Mouse (Mus musculus) telencephalon, adult 2 months (tissue): ENCODE data around the gene Vrk2.

Experiments
- DNase-seq: peaks from one replicate; pipeline ENCODE4 v3.0.0-alpha.2; 2011; ENCODE audit warnings: low read depth, low spot score

Gene Vrk2

DNA sequence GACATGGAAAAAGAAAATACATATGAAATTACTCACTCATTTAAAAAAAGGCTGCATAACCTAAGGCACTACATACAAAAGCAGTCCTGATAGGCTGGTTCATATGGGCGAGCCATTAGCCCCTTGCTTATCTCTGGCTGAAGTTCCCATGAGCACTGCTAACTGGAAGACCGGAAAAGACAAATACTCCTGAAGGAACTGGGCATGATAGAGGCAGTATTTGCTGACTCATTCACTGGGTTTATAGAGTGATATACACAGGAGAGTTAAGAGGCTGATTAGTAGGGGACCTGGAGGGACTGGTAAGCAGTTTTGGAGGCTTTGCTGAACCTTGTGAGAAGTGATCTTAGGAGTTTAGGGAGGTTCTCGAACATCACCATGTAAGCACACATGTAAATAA is 42.2 kb downstream of the Vrk2 start:
- no peak for DNase-seq

GRCm38 (mm10) chr11:26537816-26538215 is 56.0 kb downstream of the Vrk2 start:
- DNase-seq: no peak

- no peak for DNase-seq
Observed at GRCm38 (mm10) chr11:26533828-26534119, 60.0 kb downstream of the Vrk2 start.

- no peak for DNase-seq
Observed at GRCm38 (mm10) chr11:26532994-26533827, 60.6 kb downstream of the Vrk2 start.

GRCm38 (mm10) chr11:26526861-26527260 is 66.9 kb downstream of the Vrk2 start:
- DNase-seq: no peak

- no peak for DNase-seq
Observed at GRCm38 (mm10) chr11:26518991-26519390, 74.8 kb downstream of the Vrk2 start.

- DNase-seq: no peak
Observed at GRCm38 (mm10) chr11:26516086-26516485, 77.7 kb downstream of the Vrk2 start.

DNA sequence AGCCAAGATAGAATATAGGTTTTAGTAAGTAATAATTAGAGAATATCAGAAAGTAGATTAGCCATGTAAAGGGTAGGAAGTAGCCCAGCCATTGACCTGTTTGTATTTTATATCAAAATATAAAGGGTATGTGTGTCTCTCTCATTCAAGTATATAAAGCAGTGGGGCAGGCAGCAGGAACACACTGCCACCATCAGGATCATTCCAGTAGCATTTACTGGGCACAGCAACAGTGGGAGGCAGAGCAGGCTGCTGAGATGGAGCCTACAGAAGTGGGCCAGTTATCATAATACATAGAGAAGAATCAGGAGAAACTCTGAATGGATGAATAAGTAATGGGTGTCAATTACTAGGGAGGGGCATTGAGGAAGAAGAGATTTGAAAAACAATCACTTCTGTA is 80.1 kb downstream of the Vrk2 start:
- DNase-seq: no peak

DNA sequence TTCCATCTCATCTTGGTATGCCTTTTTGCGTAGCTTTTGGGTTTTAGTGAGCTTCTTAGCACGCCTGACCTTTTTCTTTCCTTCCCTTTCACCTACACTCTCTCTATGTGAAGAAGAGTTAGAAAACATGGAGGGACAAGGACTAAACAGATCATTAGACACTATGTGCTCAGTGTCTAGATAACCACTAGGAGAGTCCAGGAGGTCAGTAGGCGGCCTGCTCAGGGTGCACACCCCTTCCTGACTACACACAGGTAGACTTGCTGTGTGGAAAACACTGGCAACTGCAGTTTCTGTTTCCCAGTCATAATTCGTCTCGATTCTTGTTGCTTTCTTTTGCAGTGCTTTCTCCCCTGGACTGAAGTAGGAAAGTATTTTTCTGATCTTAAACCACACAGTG is 97.8 kb downstream of the Vrk2 start:
- DNase-seq: no peak

DNA sequence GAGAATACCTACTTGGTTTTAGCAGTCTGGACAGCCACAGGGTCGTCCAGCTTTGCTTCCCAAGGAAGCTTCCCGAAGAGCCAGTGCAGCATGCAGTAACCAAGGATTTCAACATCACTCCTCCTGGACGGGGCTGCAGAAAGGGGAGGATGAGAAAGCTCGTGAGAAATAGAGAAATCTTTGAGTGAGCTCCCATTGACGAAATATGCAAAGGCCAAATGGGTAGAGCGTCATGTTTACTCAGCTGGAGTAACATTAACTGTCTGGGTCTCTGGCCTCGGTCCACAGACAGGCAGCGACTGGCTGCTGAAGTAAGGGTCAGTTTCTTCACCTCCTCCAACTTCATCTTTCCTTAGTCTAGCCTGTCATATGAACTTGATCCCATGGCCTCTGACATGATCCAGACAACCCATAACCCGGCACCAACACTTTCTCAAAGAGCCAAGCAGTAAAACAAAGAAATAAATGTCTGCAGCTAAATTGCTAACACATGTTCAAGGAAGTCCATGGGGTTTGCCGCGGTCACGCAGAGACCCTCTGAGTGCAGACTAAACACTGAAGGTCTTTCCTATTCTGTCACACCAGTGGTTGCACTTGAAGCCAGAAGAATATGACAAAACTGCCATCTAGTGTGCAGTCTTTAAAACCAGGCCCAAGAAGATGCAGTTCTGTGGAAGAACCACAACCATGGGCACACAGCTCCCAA is 103.9 kb downstream of the Vrk2 start:
- DNase-seq: peak; percentile 43

- DNase-seq: no peak
Observed at GRCm38 (mm10) chr11:26481691-26482242, 112.0 kb downstream of the Vrk2 start.

DNA sequence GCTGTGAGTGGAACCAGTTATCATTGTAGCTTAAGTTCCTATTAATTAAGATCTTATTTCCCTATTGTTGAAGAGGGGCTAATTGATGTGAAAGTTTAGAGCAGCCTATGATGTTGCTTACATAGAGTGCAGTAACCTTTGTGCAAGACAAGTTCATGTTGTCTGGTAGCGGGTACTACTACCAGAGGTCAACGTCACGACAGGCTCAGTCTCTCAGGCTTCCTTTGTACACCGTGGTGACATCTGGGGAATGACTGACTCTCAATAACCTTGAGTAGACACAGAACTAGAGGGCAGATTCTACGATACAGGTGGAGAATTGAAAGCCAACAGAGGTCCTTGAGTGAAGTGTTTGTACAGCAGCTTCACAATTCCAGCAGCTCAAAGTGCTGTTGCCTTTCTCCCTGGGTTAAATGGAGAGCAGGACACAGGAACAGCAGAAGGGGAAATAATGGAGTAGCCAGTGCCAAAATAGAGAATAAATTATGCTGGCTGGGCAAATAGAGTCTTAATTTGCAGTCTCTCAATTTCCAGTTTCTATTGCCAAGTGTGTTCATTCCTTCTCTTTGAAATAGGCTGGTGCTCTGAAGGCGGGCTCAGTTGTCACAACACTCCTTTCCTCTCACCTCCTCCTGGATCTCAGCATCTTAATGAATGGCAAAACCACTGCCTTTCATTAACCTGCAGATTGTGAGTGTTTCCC is 116.6 kb downstream of the Vrk2 start:
- no peak for DNase-seq

DNA sequence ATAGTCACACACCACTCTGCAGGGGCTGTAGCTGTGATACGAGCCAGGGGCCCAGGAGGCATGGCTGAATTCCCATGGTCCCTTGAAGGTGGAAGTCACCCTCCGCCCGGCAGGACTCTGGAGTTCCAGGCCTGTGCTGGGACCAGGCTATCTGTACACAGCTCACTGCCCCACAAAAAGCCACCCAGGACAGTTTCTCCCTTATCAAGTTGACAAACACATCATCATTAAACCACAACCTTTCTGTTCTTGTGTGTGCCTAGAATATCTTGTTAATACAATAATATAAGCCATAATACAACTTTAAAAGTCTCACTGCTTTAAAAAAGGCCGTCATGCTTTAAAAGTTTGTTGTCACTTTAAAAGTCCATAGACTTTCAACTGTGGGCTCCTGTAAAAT is 139.7 kb downstream of the Vrk2 start:
- DNase-seq: no peak

DNA sequence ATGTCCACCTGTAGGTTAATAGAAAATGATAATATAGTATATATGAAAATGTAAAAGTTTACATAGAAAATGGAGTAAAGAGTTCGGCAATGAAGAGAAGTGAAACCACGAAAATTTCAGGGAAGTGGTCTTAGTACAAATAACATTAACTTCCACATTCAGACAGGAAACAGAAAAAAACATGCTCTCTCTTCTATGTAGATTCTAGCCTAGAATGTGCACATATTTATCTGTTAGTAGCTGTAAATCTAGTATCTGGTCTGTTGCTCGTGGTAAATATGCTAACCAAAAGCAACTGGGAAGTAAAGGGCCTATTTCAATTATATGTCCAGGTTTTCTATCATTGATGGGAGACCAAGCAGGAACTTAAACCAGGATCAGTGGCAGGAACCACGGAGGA is 141.1 kb downstream of the Vrk2 start:
- no peak for DNase-seq

DNA sequence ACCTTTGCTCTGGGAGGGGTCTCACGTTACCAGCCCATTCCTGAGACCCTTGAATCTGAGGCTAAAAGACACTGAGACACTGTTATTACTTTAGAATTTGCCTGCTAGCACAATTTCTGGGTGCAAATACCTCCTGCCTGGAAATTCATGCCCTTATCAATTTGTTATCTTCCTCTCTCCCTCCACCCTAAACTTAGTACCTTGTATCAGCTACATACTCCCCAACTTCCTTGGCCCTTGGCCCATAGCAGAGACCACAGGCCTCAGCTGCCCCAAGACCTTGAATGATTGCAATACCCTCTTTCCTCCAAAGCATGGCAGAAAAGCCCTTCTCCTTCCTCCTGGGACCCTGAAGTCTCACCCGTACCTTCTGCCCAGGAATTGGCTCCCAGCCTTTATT is 142.6 kb downstream of the Vrk2 start:
- no peak for DNase-seq

DNA sequence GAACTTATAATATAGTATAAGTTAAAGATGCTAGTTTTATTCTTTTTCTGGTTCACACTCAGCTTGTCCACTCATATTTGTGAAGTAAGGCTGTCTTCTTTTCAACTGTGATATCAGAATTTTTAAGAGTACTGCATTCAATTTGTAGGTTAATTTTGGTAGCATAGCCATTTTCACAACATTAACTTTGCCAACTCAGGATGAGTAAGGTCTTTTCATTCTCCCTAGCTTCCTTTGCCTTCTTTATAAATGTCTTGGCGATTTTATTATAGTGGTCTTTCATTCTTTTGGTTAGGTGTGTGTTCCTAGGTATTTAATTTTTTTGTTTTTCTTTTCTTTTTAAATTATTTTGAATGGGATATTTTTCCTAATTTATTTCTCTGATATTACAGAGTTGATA is 143.2 kb downstream of the Vrk2 start:
- DNase-seq: no peak

DNA sequence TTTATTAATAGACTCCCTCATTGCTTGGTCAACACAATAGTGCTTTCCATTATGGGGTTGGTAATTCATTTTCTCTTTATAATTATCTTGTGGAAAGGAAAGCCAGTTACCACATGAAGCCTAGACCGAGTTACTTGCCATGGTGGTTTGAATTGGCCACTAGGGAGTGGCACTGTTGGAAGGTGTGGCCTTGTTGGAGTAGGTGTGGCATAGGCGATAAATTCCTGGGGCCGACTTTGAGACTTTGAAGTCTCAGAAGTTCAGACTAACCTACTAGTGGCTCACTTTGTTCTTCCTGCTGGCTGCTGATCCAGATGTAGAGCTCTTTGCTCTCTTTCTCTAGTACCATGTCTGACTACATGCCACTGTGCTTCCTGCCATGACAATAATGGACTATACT is 144.0 kb downstream of the Vrk2 start:
- DNase-seq: no peak

DNA sequence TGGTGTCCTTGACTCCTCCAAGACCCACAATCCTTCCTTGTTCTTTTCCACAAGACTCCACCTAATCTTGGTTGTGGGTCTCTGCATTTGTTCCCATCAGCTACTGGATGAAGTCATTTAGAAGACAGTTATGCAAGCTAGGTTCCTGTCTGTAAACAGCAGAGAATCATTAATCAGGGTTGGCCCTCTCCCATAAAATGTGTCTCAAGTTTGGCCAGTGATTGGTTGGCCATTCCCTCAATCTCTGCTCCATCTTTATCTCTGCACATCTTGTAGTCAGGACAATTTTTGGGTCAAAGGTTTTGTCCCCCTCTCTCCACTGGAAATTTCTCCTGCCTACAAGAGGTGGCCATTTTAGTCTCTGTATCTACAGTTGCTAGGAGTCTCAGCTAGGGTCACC is 149.4 kb downstream of the Vrk2 start:
- no peak for DNase-seq

- no peak for DNase-seq
Observed at GRCm38 (mm10) chr11:26441121-26441520, 152.7 kb downstream of the Vrk2 start.

GRCm38 (mm10) chr11:26437818-26438217 is 156.0 kb downstream of the Vrk2 start:
- peak; percentile 10 for DNase-seq

GRCm38 (mm10) chr11:26434229-26434628 is 159.6 kb downstream of the Vrk2 start:
- no peak for DNase-seq

GRCm38 (mm10) chr11:26421472-26421871 is 172.3 kb downstream of the Vrk2 start:
- no peak for DNase-seq
